Mouse (Mus musculus) thymus, postnatal 25 days (tissue): ENCODE data around the gene Ptpn7.
"Not testable (repeated sequence)": the region's sequence is repeated elsewhere in the genome, so short reads cannot be mapped to it uniquely, and the experiment has no call there.

ENCODE experiments used
- DNase-seq: peaks from one replicate; pipeline ENCODE4 v3.0.0; 2022

The Ptpn7 gene

DNA sequence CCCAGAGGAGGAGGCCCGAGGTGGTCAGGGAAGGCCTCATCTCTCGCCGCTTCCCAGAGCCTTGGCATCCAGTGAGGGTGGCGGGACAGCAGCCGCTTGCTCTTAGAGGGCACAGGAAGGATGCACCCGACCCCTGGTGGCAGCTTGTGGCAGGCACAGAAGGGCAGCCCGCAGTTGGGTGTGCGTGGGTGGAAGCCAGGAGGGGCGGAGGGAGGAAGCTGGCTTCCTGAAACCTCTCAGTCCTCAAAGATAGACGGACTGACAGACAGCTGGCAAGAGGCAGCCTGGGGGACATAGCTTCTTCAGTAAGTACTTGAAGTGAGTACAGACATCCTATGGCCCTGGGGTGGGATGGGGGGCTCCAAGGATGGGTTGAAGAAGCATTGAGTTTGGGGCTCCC is at the start of gene Ptpn7:
Gene Ptpn7 (plus strand): TSS at position 228 of the 400 bp plus-strand sequence.
- DNase-seq = peak; percentile 98

DNA sequence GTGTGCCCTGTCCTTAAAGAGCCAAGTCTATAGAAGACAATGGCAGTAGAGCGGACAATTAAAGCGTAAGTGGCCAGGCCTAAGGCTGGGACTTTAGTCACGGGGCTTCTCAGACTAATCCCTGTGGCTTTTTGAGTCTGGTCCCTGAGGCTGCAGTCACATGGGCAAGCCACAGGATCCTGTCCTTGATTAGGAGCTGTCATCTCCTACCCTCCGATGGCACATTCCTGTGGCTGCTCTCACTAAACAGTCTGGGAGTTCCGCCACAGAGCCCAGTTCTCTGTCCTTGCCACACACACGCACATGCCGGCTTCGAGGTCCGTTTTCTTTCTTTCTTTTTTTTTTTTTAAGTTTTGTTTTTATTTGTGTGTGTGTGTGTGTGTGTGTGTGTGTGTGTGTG is 49.0 kb upstream of the Ptpn7 start:
- no peak for DNase-seq

DNA sequence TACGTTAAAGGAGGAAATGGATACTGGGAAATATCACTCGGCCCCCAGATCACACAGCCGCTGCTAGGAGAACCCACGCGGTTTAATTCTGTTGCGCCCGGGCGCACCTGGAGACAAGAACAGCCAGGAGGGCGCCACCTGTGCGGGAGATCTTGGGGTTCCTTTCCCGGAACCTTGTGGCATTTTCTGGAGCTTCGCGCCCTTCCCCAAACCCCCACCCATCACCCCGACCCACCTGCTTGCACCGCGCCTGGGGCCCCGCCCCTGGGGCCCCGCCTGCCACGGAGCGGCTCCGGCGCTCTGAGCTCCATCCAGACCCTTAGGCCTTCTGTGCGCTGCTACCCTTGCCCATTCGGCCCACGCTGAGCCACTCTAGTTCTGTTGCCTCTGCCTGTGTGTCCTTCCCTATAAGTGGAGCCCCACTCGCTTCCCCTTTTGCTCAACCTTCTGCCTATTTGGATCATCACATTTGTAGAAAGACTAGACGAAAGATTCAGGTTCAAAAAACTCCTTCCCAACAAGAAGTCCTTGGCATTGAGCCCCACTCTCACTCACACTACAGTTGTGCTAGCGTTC is 47.1 kb upstream of the Ptpn7 start:
- DNase-seq = peak; percentile 56

DNA sequence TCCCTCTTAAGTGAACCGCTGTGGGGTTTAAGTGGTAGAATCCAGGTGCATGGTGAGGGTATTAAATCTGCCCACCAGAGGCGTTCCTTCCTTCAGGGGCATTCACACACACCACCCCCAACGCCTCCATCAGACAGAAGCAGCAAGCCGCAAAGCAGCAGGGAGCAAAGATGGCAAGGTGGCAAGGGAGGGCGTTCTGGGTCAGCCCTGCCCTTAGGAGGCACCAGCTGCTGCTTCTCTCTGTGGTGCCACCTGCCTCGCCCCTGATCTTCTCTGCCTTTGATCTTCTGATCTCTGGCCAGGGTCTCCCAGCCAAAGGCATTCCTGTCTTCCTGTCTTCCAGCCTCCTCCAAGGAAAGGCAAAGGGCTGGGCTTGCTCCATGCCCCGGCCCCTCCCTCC is 46.5 kb upstream of the Ptpn7 start:
- DNase-seq = peak; percentile 57

DNA sequence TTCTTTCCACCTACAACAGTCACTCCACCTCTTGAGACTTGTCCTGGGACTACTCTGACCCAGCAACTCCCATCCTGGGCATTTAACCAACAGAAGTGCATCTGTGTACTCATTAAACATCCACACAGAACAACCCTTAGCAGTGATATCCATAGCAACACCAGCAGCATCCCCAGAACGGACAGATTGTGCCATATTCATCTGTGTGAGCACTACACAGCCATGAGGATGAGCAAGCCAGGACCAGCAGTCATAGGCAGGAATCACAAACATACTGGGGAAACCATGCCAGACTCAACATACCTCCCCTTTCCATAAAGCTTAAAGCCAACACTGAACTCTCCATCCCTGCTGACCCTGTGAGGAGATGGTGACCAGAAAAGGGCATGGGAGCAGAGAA is 45.1 kb upstream of the Ptpn7 start:
- no peak for DNase-seq

DNA sequence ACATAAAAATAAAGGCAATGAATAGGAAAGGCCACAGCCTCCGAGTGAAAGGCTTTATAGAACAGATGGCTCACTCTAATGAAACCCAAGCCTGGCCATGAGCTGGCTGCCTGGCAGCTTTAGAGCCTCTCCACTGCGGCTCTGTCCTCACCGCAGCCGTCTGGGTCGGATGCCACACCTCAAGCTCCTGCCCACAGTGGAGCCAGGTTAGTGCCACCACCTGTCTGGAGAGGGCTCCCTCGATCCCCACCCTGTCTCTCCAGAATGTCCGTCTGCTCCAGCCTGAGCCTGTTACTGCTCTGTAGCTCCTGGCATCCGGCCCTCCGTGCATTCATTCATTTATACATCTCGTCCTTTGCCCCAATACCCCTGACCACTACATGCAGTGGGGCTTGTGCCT is 42.9 kb upstream of the Ptpn7 start:
- DNase-seq = no peak

DNA sequence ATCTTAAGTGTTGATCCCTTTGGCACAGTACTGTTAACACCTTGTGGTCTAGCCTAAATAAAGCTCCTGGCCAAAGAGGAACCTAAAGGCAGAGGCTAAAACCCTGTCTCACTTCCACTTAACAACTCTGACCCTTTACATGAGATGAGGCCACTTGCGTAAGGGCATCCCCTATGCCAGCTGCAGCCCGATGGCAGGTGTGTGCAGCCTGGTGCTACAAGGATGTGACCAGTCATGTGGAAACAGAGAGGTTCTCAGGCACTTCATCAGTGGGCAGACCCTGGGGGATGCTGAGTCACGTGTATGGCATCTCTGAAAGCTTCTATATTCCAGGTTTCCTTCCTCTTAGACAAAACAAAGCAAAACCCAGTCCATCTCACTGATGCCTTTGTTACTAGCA is 41.6 kb upstream of the Ptpn7 start:
- DNase-seq = no peak

DNA sequence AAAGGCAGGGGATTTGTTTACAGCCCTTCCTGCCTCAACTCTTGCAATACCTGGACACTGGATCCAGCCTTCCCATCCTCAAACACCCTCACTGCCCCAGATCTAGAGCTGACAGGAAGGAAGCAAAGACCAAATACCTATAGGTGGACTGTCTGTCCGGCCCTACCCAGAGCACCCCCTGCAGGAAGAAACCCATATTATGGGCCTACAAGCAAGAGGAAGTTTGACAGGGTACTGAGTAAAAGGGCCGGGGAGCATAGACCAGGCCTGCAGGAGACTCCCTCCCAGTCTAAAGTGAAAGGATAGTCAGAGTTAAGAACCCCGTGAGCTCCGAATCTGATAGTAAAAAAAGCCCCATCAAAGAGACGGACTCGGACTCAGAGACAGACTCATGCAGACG is 37.8 kb upstream of the Ptpn7 start:
- peak; percentile 33 for DNase-seq

DNA sequence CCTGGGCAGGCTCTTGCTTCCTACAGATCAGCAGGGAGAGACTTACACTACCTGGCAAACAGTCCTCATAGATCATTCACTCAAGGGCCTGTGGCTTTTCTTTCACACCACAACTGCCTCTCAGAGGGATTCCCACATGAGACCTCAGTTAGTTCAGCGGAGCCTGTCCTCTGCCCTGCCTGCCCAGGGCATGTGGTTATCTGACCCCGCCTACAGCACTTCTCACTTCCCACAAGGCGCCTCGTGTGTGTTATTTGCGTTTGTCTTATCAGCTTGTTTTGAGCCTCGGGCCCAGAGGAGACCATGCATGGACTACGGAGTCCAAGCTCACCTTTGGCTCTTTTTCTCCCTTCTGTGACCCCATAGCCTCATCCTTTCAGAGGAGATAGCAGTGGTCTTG is 37.3 kb upstream of the Ptpn7 start:
- DNase-seq = no peak

DNA sequence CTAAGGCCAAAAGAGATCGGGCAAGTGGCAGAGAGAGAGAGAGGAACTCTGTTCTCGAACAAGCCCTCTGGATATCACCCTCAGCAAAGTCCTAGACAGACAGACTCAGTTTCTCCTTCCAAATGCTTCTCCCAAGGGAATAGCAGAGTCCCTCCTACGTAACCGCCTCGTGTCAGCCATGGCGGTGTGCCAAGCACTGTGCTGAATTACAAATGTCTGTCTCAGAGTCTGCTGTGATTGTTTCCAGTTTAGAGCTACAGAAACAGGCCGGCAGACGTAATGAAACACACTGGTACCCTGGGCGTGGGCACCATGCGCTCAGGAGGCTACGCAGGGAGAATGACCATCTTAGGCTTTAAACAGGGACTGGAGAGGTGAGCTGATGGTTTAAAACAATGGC is 36.2 kb upstream of the Ptpn7 start:
- DNase-seq = no peak

DNA sequence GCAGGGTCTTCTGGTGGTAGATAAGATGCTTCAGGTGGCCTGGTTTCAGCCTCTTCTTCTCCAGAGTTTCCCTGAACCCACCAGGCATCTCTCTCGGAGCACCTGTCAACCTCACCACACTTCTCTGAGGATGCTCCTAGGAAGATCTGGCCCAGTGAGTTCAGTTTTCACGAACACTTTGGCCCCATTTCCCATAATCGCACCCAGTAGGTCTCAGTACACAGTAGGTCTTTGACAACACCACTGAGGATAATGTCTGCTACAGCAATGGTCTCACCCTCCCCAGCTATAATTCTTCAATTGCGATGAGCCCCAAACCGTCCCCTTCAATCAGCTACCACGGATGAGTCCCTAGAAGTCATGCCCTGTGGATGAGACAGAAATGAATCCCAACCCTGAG is 35.1 kb upstream of the Ptpn7 start:
- DNase-seq = no peak

DNA sequence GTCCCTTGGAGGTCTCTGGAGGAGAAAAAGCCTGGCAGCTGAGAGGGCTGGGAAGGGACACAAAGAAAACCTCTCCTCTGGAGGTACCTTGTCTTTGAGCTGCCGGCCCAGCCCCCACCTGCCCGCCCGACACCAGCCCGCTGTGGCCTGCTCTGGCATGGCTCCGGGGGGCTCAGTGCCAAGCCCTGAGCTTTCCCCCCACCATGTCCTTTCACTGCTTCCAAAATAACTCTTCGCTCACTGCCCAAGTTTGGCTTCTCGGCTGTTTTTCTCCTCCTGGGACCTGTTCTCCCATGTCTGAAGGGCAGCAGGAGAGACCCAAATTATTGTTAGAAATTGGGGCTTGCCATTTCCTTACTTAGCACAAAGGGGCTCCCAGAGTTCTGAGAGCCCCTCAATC is 34.1 kb upstream of the Ptpn7 start:
- no peak for DNase-seq

DNA sequence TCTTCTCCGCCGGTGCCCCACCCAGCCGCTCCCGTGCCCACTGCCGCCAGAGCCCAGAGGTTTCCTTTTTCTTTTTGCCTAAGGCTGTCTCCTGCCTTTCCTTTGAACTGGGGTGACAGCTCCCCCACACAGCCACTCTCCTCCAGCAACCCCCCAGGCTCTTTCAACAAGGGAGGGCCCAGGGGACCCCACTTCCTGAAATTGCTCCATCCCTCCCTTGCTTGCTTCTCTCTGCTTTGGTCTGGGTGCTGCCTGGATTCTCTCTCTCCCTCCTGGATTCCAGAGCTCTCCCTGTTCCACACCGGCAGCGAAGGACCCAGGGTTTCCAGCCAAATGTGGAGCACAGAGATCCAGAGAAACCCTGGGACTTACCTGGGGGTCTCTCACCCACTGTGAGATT is 32.1 kb upstream of the Ptpn7 start:
- no peak for DNase-seq

DNA sequence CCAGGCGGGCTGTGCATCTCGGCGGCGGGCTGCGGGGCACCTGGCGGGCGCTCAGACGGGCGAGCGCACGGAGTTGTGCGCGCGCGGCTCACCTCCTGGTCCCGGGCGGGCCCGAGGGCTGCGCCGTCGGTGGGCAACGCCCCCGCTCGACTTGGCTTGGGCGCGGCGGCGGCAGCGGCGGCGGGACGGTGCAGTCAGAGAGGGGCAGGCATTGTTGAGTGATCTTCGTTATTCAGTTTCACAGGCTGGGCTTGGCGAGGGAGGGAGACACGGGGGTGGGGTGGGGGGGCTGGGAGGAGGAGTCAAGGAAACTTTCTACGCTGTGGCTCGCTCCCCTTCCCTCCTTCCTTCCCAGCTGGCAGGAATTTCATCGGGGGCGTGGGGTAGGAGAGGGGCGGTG is 27.4 kb upstream of the Ptpn7 start, which contains the start of gene Lgr6:
Gene Lgr6 (minus strand): TSS at position 153 of the 400 bp plus-strand sequence.
- DNase-seq = peak; percentile 38

DNA sequence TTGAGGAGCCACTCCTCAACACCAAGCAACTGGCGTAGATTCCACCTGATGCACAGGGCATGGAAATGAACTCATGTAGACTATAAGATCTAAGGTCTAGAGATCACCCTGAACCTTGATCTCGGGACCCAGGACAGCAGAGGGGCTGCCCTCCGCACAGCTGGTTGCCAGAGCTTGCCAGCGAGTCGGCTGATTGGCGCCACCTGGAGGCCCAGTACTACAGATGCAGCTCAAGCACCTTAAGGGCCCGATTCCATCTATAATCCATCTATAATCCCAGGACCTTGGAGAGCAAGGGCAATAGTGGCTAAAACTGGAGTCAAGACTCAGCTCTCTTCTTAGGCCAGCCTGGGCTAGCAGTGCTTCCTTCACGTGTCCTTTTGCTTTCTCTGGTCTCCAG is 26.5 kb upstream of the Ptpn7 start:
- DNase-seq = peak; percentile 79

DNA sequence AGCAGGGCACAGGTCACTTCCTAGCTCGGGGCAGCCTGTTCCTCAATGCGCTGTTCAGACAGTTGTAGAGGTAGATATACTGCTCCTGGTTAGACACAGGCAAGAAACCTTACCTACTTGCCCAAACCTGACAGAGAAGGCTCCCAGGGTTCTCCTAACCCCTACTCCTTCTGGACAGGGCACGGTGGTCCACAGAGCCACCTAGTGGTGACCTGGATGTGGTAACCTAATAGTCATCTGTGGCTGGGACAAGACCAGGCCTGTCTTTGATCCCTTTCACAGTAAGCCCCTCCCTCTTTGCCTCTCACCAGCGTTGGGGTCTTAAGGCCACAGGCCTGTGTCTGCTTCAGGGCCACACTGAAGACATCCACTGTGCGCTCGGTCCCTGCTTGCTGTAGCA is 23.9 kb upstream of the Ptpn7 start:
- peak; percentile 52 for DNase-seq

DNA sequence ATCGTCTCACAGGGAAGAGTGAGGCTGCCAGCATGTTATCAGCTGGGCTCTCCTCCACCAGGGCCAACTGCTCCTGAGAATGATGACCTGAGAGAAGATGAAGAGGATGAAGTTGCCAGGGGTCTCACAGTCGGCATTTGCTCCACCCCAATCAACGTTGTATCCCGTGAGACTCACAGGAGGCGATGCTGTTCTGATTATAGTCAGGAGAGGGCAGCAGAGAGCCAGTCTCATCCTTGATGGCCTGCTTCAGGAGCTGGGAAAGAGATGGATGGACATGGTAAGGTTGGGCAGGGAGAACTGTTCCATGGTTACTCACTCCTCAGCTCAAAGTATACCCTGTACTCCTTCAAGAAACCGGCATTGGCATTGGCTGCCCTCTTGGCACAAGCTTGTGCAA is 22.4 kb upstream of the Ptpn7 start:
- peak; percentile 77 for DNase-seq

DNA sequence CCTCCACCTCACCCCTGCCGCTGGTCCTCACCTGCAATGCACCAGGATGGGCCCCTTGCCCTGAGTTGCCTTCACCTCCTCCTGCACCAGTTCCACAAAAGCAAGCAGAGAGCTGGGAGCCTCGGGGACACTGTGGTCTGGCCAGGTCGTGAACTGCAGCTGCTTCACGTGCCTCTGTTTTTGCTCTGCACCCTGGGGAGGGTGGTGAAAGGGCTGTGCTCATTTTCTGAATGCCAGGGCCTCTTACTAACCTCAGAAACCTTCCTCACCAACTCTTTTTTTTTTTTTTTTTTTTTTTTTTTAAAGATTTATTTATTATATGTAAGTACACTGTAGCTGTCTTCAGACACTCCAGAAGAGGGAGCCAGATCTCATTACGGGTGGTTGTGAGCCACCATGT is 21.2 kb upstream of the Ptpn7 start:
- not testable (repeated sequence) for DNase-seq

DNA sequence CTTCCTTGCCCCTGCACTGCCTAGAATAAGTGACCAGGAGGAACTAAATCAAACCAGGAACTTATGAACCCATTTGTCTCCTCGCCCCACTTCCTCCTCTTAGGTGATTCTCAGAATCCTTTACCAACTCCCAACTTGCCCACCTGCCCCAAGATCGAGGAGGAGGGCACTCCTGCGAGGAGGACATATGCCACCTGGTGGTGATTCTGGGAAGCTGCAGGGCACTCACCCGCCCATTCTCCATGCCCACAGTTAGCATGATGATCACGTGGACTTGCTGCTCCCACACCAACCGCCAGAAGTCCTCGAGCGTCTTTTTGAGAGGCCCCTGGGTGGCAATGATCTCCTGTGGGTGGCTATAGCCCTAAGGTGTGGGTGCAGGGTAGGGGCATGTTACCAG is 19.8 kb upstream of the Ptpn7 start:
- peak; percentile 68 for DNase-seq

DNA sequence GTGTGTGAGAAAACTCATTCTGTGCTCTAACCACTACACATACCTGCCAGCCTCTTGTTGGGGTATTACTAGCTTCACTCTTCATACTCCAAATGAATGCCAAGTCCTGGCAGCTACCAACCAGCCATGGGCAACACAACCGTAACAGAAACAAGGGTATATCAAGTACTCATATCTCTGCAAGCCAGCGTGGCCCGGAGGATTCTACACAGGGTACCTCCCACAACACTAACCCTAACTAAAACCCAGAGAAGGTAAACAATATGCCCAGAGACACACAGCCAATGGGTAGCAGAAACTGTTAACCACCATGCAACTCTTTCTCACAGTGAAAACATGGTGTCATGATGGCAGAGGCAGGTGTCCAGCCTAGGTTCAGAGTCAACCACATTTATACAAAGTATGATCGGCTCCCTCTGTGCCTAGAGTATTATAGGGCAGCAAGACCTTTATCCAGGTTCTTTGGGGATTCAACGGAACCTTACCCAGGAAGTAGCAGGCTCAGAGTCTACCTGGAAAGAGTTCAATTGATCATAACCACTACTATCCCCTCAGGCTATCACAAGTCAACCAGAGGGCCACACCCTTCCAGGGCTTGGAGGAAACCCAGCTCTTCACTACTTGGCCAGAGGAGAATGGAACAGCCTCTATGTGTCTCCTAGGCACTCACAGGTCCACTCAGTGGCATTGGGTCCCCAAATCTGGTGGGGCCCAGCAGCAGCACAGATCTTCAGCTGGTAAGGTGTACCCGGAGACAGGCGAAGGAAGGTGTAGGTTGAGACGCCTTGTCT is 7.7 kb upstream of the Ptpn7 start:
- DNase-seq = no peak

DNA sequence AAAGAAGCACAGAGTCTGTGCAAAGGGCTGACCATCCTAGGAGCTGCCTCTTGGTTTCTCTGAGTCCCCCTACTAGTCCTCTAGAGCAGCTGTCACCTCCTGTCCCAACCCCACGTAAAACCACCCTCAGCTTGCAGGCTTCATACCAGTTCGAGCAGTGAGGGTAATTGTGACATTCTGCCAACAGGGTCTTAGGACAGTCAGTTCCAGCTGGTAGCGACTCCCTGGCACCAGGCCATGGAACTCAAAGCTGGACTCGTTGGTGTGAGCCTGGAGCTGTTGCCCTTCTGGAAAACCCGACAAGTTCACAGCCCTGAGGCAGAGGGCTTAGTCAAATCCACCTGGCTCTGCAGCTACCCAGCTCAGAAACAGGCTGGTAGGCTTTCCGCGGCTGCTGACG is 6.5 kb upstream of the Ptpn7 start:
- DNase-seq = no peak

DNA sequence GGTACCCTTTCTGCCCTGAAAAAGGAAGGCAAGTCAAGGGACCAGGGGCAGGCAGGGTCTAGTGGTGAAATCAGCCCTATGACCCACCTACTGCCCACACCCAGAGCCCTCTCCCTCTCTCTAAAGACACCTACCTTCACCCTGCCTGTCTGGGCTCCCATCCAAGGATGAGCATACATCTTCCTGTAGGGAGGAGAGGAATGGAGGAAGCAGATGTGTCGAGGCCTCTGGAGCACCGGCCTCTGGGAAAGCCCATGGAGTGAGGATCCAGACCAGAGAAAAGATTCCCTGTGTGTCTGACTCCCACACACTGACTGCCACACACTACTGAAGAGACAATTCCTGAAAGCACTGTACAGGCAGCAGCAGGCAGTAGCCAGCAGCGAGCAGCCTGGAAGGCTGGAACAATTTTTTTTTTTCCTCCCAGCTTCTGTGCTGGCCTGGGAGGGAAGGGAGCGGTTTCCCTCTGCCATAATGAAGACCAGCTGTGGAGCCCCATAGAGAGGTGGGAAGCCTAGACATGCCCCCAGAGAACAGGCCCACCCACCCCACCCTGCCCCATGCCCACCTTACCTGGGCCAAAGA is 6.0 kb upstream of the Ptpn7 start:
- DNase-seq = no peak

DNA sequence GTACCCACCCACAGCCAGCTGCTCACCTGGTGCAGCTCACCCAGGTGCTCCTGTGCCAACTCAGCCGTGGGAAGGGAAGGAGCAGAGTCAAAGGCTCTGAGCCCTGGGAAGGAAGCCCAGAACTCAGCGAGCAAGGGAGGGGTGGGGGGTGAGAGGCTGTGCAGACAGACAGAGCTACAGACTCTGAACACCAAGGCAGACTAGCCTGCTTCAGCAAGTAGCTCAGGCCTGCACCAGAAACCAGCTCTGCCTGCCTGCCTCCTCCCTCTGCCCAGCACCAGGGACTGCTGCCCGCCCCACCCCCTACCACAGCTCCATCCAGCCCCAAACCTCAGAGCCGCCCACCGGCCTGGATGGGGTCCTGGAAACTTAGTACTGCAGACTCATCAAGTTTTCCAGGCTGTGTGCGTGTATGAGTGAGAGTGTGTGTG is 4.5 kb upstream of the Ptpn7 start:
- DNase-seq = peak; percentile 62

DNA sequence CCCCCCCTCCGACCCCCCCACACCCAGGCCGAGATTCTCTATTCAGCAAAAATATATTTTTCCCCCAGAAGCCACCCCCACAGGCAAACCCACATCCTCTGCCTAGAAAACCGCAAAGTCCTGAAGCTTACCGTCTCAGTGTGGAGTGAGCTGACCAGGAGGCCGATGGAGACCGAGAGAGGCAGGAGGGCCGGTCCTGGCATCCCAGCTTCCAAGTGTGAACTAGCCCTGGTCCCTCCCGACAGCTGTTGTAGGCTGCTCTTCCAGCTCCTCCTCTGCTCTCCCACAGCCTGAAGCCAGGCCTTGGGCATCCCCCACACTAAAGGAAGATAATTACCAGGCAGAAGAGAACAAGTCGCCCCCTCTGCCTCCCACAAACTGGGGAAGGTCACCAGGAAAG is 3.5 kb upstream of the Ptpn7 start:
- DNase-seq = peak; percentile 60
